17 mouse cellular contexts compared by ENCODE assay signal in the genomic region with DNA sequence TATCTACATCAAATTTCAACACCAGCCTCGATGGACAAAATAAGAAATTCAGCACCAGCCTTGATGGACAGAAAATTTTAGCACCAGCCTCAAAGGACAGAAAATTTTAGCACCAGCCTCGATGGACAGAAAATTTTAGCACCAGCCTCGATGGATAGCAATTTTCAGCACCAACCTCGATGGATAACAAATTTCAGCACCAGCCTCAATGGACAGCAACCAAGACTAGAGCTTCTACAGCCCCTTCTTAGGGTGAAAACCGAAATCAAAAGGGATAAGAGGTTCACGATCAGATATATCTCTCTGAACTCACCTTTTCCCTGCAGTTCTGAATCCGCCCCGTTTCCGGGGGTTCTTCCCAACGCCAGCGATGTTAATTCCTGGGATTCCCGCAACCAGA. TPM values are rescaled to one million over a fixed set of nuclear protein-coding genes. Genes with fewer than 3 reads are reported as not detected.
"Had no signal": no experiment of that assay in that cellular context is flagged by ENCODE, and none has a peak within 500 bp of the region (broad histone marks: within the 10 kb centered on the region; RNA-seq: fewer than 3 reads in every experiment).

No protein-coding gene starts in this region.

RNA-seq across cellular contexts. Expression of gene Esp22, which starts 34.0 kb away (rescaled TPM):
- total RNA-seq: megakaryocyte, adult 5-6 weeks; megakaryocyte-erythroid progenitor cell, adult 5-6 weeks; midbrain, postnatal 0 days; monocyte, adult 5-6 weeks had no signal
- polyA plus RNA-seq: liver, postnatal 0 days; lung, adult 2 months; lung, embryonic 16.5 days; midbrain, embryonic 11.5 days; midbrain, embryonic 13.5 days; midbrain, embryonic 15.5 days; midbrain, postnatal 0 days; neural tube, embryonic 11.5 days; neural tube, embryonic 13.5 days; neural tube, embryonic 15.5 days; small intestine, adult 2 months; stomach, embryonic 14.5 days; stomach, embryonic 16.5 days; thymus, postnatal 0 days had no signal

RNA-seq across cellular contexts. Expression of gene Esp23, which starts 52.3 kb away (rescaled TPM):
- total RNA-seq: megakaryocyte, adult 5-6 weeks; megakaryocyte-erythroid progenitor cell, adult 5-6 weeks; midbrain, postnatal 0 days; monocyte, adult 5-6 weeks had no signal
- polyA plus RNA-seq: liver, postnatal 0 days; lung, adult 2 months; lung, embryonic 16.5 days; midbrain, embryonic 11.5 days; midbrain, embryonic 13.5 days; midbrain, embryonic 15.5 days; midbrain, postnatal 0 days; neural tube, embryonic 11.5 days; neural tube, embryonic 13.5 days; neural tube, embryonic 15.5 days; small intestine, adult 2 months; stomach, embryonic 14.5 days; stomach, embryonic 16.5 days; thymus, postnatal 0 days had no signal
